Mouse (Mus musculus): ENCODE data around the gene Dock1.
A peak's percentile ranks its signal among the peaks of the same experiment; 100 is the strongest.

Dock1 gene

GRCm38 (mm10) chr7:134840066-134840465 lies 169.6 kb downstream of the Dock1 start:
- no peak for DNase-seq

GRCm38 (mm10) chr7:134842751-134843150 lies 172.3 kb downstream of the Dock1 start:
- no peak for DNase-seq

- no peak for DNase-seq
Observed at GRCm38 (mm10) chr7:134862000-134862399, 191.5 kb downstream of the Dock1 start.

GRCm38 (mm10) chr7:134864175-134864574 lies 193.7 kb downstream of the Dock1 start:
- DNase-seq = no peak

GRCm38 (mm10) chr7:134872511-134872910 lies 202.1 kb downstream of the Dock1 start:
- no peak for DNase-seq

GRCm38 (mm10) chr7:134872981-134873380 lies 202.5 kb downstream of the Dock1 start:
- no peak for DNase-seq

GRCm38 (mm10) chr7:134878985-134879384 lies 208.5 kb downstream of the Dock1 start:
- no peak for DNase-seq

- DNase-seq = peak; percentile 93
Observed at GRCm38 (mm10) chr7:134880431-134880830, 210.0 kb downstream of the Dock1 start.

- DNase-seq = no peak
Observed at GRCm38 (mm10) chr7:134883516-134883915, 213.1 kb downstream of the Dock1 start.

GRCm38 (mm10) chr7:134892449-134892871 lies 222.0 kb downstream of the Dock1 start:
- no peak for DNase-seq

GRCm38 (mm10) chr7:134892972-134893371 lies 222.5 kb downstream of the Dock1 start:
- DNase-seq = no peak

- no peak for DNase-seq
Observed at GRCm38 (mm10) chr7:134894604-134895003, 224.2 kb downstream of the Dock1 start.

- DNase-seq = no peak
Observed at GRCm38 (mm10) chr7:134899462-134899861, 229.0 kb downstream of the Dock1 start.

- DNase-seq = no peak
Observed at GRCm38 (mm10) chr7:134901992-134902391, 231.5 kb downstream of the Dock1 start.

- DNase-seq = no peak
Observed at GRCm38 (mm10) chr7:134931886-134932285, 261.4 kb downstream of the Dock1 start.

GRCm38 (mm10) chr7:134937471-134937926 lies 267.0 kb downstream of the Dock1 start:
- DNase-seq = no peak

- DNase-seq = peak; percentile 92
Observed at GRCm38 (mm10) chr7:134937927-134938609, 267.6 kb downstream of the Dock1 start, which contains the start of gene Fam196a. TSS of gene Fam196a (minus strand) at chr7:134938430.

- DNase-seq = no peak
Observed at GRCm38 (mm10) chr7:134941891-134942290, 271.4 kb downstream of the Dock1 start.

GRCm38 (mm10) chr7:134943063-134943462 lies 272.6 kb downstream of the Dock1 start:
- peak; percentile 92 for DNase-seq

GRCm38 (mm10) chr7:134943701-134944100 lies 273.2 kb downstream of the Dock1 start:
- no peak for DNase-seq

- DNase-seq = no peak
Observed at GRCm38 (mm10) chr7:134945925-134946716, 275.7 kb downstream of the Dock1 start.

GRCm38 (mm10) chr7:134959086-134959485 lies 288.6 kb downstream of the Dock1 start:
- DNase-seq = no peak

- DNase-seq = peak; percentile 74
Observed at GRCm38 (mm10) chr7:134960871-134961270, 290.4 kb downstream of the Dock1 start.

- peak; percentile 24 for DNase-seq
Observed at GRCm38 (mm10) chr7:134961608-134962007, 291.2 kb downstream of the Dock1 start.

All from heart, adult 11 months (tissue).